Mouse (Mus musculus): ENCODE results near the gene Syt14. TPM values are rescaled to one million over a fixed set of nuclear protein-coding genes. Genes with fewer than 3 reads are reported as not detected.
A peak's percentile ranks its signal among the peaks of the same experiment; 100 is the strongest.

Gene Syt14
- polyA plus RNA-seq, 1 experiment from 2014 or later: 1.7 TPM

GRCm38 (mm10) chr1:193034951-193035370, 614 bp downstream of the Syt14 start:
- WGBS: 2% methylated on average over 19 of the region's 19 CpGs
- H3K9ac ChIP-seq: peak overlapping the region; percentile 35; the same call in 1 of the 2 replicates

GRCm38 (mm10) chr1:193024311-193024710, 11.3 kb downstream of the Syt14 start:
- H3K4me3 ChIP-seq (replicated peaks): no peak overlapping the region
- WGBS: 61% methylated on average over 1 of the region's 1 CpGs
- no peak overlapping the region for H3K4me2 ChIP-seq (replicated peaks)
- H3K9ac ChIP-seq: no peak overlapping the region
- no peak for ATAC-seq (ENCODE audit: insufficient number of reproducible peaks, low FRiP score, low TSS enrichment, low read depth)
- no peak overlapping the region for H3K27ac ChIP-seq (replicated peaks)
- no peaks in the 10 kb centered on the region for H3K36me3 ChIP-seq
- no peaks in the 10 kb centered on the region for H3K4me1 ChIP-seq
- no peaks in the 10 kb centered on the region for H3K9me3 ChIP-seq (replicated peaks)
- no peaks in the 10 kb centered on the region for H3K27me3 ChIP-seq

More at GRCm38 (mm10) chr1:193034951-193035370, 614 bp downstream of the Syt14 start:
- no peaks in the 10 kb centered on the region for H3K9me3 ChIP-seq (replicated peaks)
- H3K27me3 ChIP-seq: no peaks in the 10 kb centered on the region; the same call in 1 of the 2 replicates
- no peak overlapping the region for H3K27ac ChIP-seq (replicated peaks)
- peak overlapping the region; percentile 66 for H3K4me3 ChIP-seq (replicated peaks)
- peaks cover 14% of the 10 kb centered on the region for H3K4me1 ChIP-seq
- H3K4me2 ChIP-seq (replicated peaks): peak overlapping the region; percentile 95
- peak; percentile 11; the same call in 1 of the 2 replicates for ATAC-seq (ENCODE audit: insufficient number of reproducible peaks, low FRiP score, low TSS enrichment, low read depth)
- H3K36me3 ChIP-seq: no peaks in the 10 kb centered on the region

- Histone ChIP-seq H3K9me3 (replicated peaks) (no peaks in the 10 kb centered on the region), H3K4me1 (no peaks in the 10 kb centered on the region), H3K9ac (no peak overlapping the region), H3K4me3 (replicated peaks) (no peak overlapping the region), H3K27ac (replicated peaks) (no peak overlapping the region), H3K27me3 (no peaks in the 10 kb centered on the region), H3K4me2 (replicated peaks) (no peak overlapping the region), H3K36me3 (no peaks in the 10 kb centered on the region)
- no peak for ATAC-seq (ENCODE audit: insufficient number of reproducible peaks, low FRiP score, low TSS enrichment, low read depth)
- 96% methylated on average over 2 of the region's 2 CpGs for WGBS
Observed at GRCm38 (mm10) chr1:193012351-193012750, 23.2 kb downstream of the Syt14 start.

GRCm38 (mm10) chr1:193011000-193011769, 24.4 kb downstream of the Syt14 start:
- 80% methylated on average over 3 of the region's 3 CpGs for WGBS
- H3K9ac ChIP-seq: no peak overlapping the region
- no peak overlapping the region for H3K4me3 ChIP-seq (replicated peaks)
- ATAC-seq (ENCODE audit: insufficient number of reproducible peaks, low FRiP score, low TSS enrichment, low read depth): no peak
- no peaks in the 10 kb centered on the region for H3K27me3 ChIP-seq
- H3K27ac ChIP-seq (replicated peaks): no peak overlapping the region
- H3K9me3 ChIP-seq (replicated peaks): no peaks in the 10 kb centered on the region
- no peaks in the 10 kb centered on the region for H3K36me3 ChIP-seq
- no peak overlapping the region for H3K4me2 ChIP-seq (replicated peaks)
- H3K4me1 ChIP-seq: no peaks in the 10 kb centered on the region

DNA sequence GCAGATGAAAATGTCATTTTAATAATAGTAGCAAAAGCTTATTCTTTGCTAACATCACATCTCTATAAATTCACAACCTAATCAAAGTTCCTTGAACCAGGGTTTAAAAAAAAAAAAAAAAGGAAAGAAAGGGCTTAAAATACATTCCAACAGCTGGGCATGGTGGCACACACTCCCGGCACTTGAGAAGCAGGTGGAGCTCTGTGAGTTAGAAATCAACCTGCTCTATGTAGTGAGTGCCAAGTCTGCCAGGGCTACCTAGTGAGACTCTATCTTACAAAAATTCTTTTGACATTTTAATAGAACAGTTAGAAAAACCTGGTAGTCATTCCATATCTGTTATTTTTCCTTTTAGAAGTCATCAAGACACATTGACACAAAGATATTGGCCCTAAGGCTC, 31.0 kb downstream of the Syt14 start:
- no peak overlapping the region for H3K4me3 ChIP-seq (replicated peaks)
- WGBS: 76% methylated on average over 1 of the region's 1 CpGs
- H3K9me3 ChIP-seq (replicated peaks): no peaks in the 10 kb centered on the region
- ATAC-seq (ENCODE audit: insufficient number of reproducible peaks, low FRiP score, low TSS enrichment, low read depth): no peak
- no peaks in the 10 kb centered on the region for H3K36me3 ChIP-seq
- H3K4me1 ChIP-seq: no peaks in the 10 kb centered on the region
- H3K4me2 ChIP-seq (replicated peaks): no peak overlapping the region
- H3K27me3 ChIP-seq: no peaks in the 10 kb centered on the region
- no peak overlapping the region for H3K9ac ChIP-seq
- no peak overlapping the region for H3K27ac ChIP-seq (replicated peaks)

GRCm38 (mm10) chr1:193003953-193004352, 31.6 kb downstream of the Syt14 start:
- ATAC-seq (ENCODE audit: insufficient number of reproducible peaks, low FRiP score, low TSS enrichment, low read depth): no peak
- Histone ChIP-seq H3K9ac (no peak overlapping the region), H3K4me3 (replicated peaks) (no peak overlapping the region), H3K27ac (replicated peaks) (no peak overlapping the region), H3K27me3 (no peaks in the 10 kb centered on the region), H3K36me3 (no peaks in the 10 kb centered on the region), H3K4me2 (replicated peaks) (no peak overlapping the region), H3K9me3 (replicated peaks) (no peaks in the 10 kb centered on the region), H3K4me1 (no peaks in the 10 kb centered on the region)
- 98% methylated on average over 2 of the region's 2 CpGs for WGBS

DNA sequence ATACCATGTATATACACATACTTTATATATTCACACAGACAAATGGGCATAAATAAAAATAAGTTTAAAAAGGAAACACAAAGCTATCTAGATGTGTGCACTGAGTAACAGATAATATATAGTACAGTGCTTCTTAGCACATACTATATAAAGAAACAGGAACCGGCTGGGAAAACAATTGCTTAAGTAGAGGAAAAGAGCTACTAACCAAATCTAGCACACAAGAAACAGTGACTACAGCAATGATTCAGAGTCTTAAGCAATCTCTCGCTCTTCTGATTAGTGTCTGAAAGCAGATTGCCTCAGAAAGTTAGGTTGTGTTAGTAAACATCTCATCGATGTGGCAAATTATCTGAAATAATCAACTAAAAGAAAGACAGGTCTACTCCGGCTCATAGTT, 33.3 kb downstream of the Syt14 start:
- WGBS: 85% methylated on average over 4 of the region's 4 CpGs
- Histone ChIP-seq H3K27me3 (no peaks in the 10 kb centered on the region), H3K36me3 (no peaks in the 10 kb centered on the region), H3K9ac (no peak overlapping the region), H3K4me3 (replicated peaks) (no peak overlapping the region), H3K27ac (replicated peaks) (no peak overlapping the region), H3K4me1 (no peaks in the 10 kb centered on the region), H3K4me2 (replicated peaks) (no peak overlapping the region), H3K9me3 (replicated peaks) (no peaks in the 10 kb centered on the region)
- ATAC-seq (ENCODE audit: insufficient number of reproducible peaks, low FRiP score, low TSS enrichment, low read depth): no peak

GRCm38 (mm10) chr1:193001587-193001986, 34.0 kb downstream of the Syt14 start:
- 77% methylated on average over 2 of the region's 2 CpGs for WGBS
- H3K9me3 ChIP-seq (replicated peaks): no peaks in the 10 kb centered on the region
- H3K4me3 ChIP-seq (replicated peaks): no peak overlapping the region
- H3K4me1 ChIP-seq: no peaks in the 10 kb centered on the region
- H3K4me2 ChIP-seq (replicated peaks): no peak overlapping the region
- no peak for ATAC-seq (ENCODE audit: insufficient number of reproducible peaks, low FRiP score, low TSS enrichment, low read depth)
- no peaks in the 10 kb centered on the region for H3K36me3 ChIP-seq
- H3K27me3 ChIP-seq: no peaks in the 10 kb centered on the region
- no peak overlapping the region for H3K27ac ChIP-seq (replicated peaks)
- no peak overlapping the region for H3K9ac ChIP-seq

DNA sequence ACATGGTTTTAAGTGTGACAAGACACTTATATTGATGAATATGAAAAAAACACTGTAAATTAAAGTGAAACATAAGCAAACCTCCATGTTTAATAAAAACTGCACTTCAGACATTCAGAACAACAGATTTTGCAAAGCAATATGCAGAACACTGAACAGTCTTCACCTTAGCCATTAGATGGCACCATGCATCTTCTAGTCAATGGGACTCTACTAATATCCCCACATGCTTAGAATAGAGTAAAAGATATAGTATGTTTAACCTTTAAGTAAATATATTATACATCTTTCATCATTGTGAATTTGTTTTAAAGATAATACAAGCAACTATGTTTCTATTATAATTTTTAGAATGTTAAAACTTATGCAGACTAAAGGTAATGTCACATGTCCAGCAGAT, 34.7 kb downstream of the Syt14 start:
- Histone ChIP-seq H3K4me3 (replicated peaks) (no peak overlapping the region), H3K4me1 (no peaks in the 10 kb centered on the region), H3K27ac (replicated peaks) (no peak overlapping the region), H3K27me3 (no peaks in the 10 kb centered on the region), H3K4me2 (replicated peaks) (no peak overlapping the region), H3K9ac (no peak overlapping the region), H3K9me3 (replicated peaks) (no peaks in the 10 kb centered on the region), H3K36me3 (no peaks in the 10 kb centered on the region)
- ATAC-seq (ENCODE audit: insufficient number of reproducible peaks, low FRiP score, low TSS enrichment, low read depth): no peak

DNA sequence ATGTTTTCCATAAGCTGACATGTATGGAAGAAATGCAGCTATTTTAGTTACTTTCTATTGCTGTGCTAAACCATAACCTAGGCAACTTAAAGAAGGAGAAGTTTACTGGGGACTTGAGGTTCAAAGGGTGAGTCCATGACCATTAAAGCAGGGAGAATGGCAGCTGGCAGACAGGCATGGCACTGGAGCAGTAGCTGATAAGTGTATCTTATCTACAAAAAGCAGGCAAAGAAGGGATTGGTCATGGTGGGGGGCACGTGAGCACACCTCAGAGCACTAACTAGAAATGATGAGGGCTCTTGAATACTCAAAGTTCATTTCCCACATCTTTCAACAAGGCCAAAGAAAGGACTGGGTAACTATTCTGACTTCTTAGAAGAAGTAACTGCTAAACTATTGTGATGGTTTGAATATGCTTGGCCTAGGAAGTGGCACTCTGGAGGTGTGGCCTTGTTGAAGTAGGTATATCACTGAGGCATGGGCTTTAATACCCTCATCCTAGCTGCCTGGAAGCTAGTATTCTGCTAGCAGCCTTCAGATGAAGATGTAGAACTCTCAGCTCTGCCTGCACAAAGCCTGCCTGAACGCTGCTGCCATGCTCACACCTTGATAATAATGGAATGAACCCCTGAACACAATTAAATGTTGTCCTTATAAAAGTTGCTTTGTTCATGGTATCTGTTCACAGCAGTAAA, 41.2 kb downstream of the Syt14 start:
- no peak overlapping the region for H3K9ac ChIP-seq
- no peak overlapping the region for H3K4me3 ChIP-seq (replicated peaks)
- ATAC-seq (ENCODE audit: insufficient number of reproducible peaks, low FRiP score, low TSS enrichment, low read depth): no peak
- no peaks in the 10 kb centered on the region for H3K27me3 ChIP-seq
- H3K4me1 ChIP-seq: no peaks in the 10 kb centered on the region
- H3K4me2 ChIP-seq (replicated peaks): no peak overlapping the region
- WGBS: 76% methylated on average over 2 of the region's 2 CpGs
- H3K9me3 ChIP-seq (replicated peaks): no peaks in the 10 kb centered on the region
- no peak overlapping the region for H3K27ac ChIP-seq (replicated peaks)
- H3K36me3 ChIP-seq: no peaks in the 10 kb centered on the region

- no peaks in the 10 kb centered on the region for H3K4me1 ChIP-seq
- no peak for ATAC-seq (ENCODE audit: insufficient number of reproducible peaks, low FRiP score, low TSS enrichment, low read depth)
- H3K4me2 ChIP-seq (replicated peaks): no peak overlapping the region
- H3K9ac ChIP-seq: no peak overlapping the region
- H3K27ac ChIP-seq (replicated peaks): no peak overlapping the region
- H3K27me3 ChIP-seq: no peaks in the 10 kb centered on the region
- no peaks in the 10 kb centered on the region for H3K9me3 ChIP-seq (replicated peaks)
- no peaks in the 10 kb centered on the region for H3K36me3 ChIP-seq
- H3K4me3 ChIP-seq (replicated peaks): no peak overlapping the region
Observed at GRCm38 (mm10) chr1:192993491-192993890, 42.1 kb downstream of the Syt14 start.
